Mouse (Mus musculus) intestine, embryonic 14.5 days (tissue): ENCODE measurements around the gene Lnx1. TPM values are rescaled to one million over a fixed set of nuclear protein-coding genes. Genes with fewer than 3 reads are reported as not detected.

ENCODE experiments used
- ATAC-seq: fragments of 200-750 bp; cut with Nextera tagmentation; replicated peaks from 2 replicates; pipeline ENCODE4 v1.8.0; 2017; ENCODE audit warnings: low read depth, moderate number of reproducible peaks, moderate TSS enrichment, moderate library complexity; ENCODE audit not compliant: low FRiP score, low TSS enrichment
- DNase-seq: peaks from one replicate; pipeline ENCODE4 v3.0.0-alpha.2; 2018; ENCODE audit warnings: low spot score
- H3K27ac ChIP-seq: fragments of 300-500 bp; sonication (generic); 2 replicates; pipeline ENCODE4 v1.5.1; 2014; ENCODE audit warnings: low read depth, mild to moderate bottlenecking, control low read depth
- H3K27me3 ChIP-seq: fragments of 300-500 bp; sonication (generic); replicated peaks from 2 replicates; pipeline ENCODE4 v1.6.1; 2014; ENCODE audit warnings: low read length, control low read depth; ENCODE audit not compliant: control insufficient read depth, insufficient read depth
- H3K36me3 ChIP-seq: fragments of 300-500 bp; sonication (generic); 2 replicates; pipeline ENCODE4 v1.6.1; 2014; ENCODE audit warnings: low read length, control low read depth; ENCODE audit not compliant: control insufficient read depth, insufficient read depth
- H3K4me1 ChIP-seq: fragments of 300-500 bp; sonication (generic); replicated peaks from 2 replicates; pipeline ENCODE4 v1.6.1; 2014; ENCODE audit warnings: low read length, control low read depth, mixed read lengths; ENCODE audit not compliant: control insufficient read depth, insufficient read depth
- H3K4me2 ChIP-seq: fragments of 300-500 bp; sonication (generic); 2 replicates; pipeline ENCODE4 v1.6.1; 2014; ENCODE audit warnings: low read length
- H3K4me3 ChIP-seq: fragments of 300-500 bp; sonication (generic); 2 replicates; pipeline ENCODE4 v1.5.1; 2014; ENCODE audit warnings: low read depth, low read length, control low read depth, mixed read lengths
- H3K9ac ChIP-seq: fragments of 300-500 bp; sonication (generic); 2 replicates; pipeline ENCODE4 v1.6.1; 2014; ENCODE audit warnings: mild to moderate bottlenecking, low read length
- H3K9me3 ChIP-seq: fragments of 300-500 bp; sonication (generic); 2 replicates; pipeline ENCODE4 v1.6.1; 2016; ENCODE audit warnings: low read length, control low read depth; ENCODE audit not compliant: control insufficient read depth
- WGBS: fragments of 180-500 bp; shearing (Covaris S2); extraction: QIAGEN DNeasy Blood & Tissue Kit; methylation state at CpG from one replicate; pipeline ENCODE4 v1.1.7; 2014; 5-methylcytosine and 5-hydroxymethylcytosine counted together
- polyA plus RNA-seq: library from polyadenylated mRNA; unstranded; fragments of >200 nt; fragmentation: Nextera tagmentation; extraction: Ambion mirVana; gene quantifications from 2 replicates; pipeline ENCODE4 v1.2.1, GENCODE M21; 2014

The Lnx1 gene
- polyA plus RNA-seq, 1 experiment from 2014 or later: 5.2 TPM

GRCm38 (mm10) chr5:74672556-74672955 lies 30.2 kb downstream of the Lnx1 start:
- H3K4me2 ChIP-seq: no peak overlapping the region
- H3K9me3 ChIP-seq: no peaks in the 10 kb centered on the region
- no peak overlapping the region for H3K27ac ChIP-seq
- H3K4me3 ChIP-seq: no peak overlapping the region
- no peak for DNase-seq
- no peak for ATAC-seq
- H3K36me3 ChIP-seq: no peaks in the 10 kb centered on the region
- H3K4me1 ChIP-seq: no peaks in the 10 kb centered on the region; the same call in 1 of the 2 replicates
- 89% methylated on average over 5 of the region's 5 CpGs for WGBS
- H3K27me3 ChIP-seq: no peaks in the 10 kb centered on the region
- no peak overlapping the region for H3K9ac ChIP-seq

- Histone ChIP-seq H3K9me3 (no peaks in the 10 kb centered on the region), H3K27ac (no peak overlapping the region), H3K4me3 (no peak overlapping the region), H3K27me3 (no peaks in the 10 kb centered on the region), H3K4me1 (peaks cover 5% of the 10 kb centered on the region), H3K9ac (no peak overlapping the region), H3K36me3 (no peaks in the 10 kb centered on the region), H3K4me2 (no peak overlapping the region)
- DNase-seq: no peak
- 83% methylated on average over 3 of the region's 3 CpGs for WGBS
- ATAC-seq: no peak
These were observed 31.8 kb downstream of the Lnx1 start for GRCm38 (mm10) chr5:74670877-74671276.

- WGBS: 73% methylated on average over 6 of the region's 6 CpGs
These were observed 32.8 kb downstream of the Lnx1 start for GRCm38 (mm10) chr5:74669925-74670324.

GRCm38 (mm10) chr5:74668956-74669355 lies 33.8 kb downstream of the Lnx1 start:
- Histone ChIP-seq H3K4me2 (no peak overlapping the region), H3K36me3 (no peaks in the 10 kb centered on the region), H3K9ac (no peak overlapping the region), H3K27ac (no peak overlapping the region), H3K27me3 (no peaks in the 10 kb centered on the region), H3K4me3 (no peak overlapping the region), H3K4me1 (peaks cover 5% of the 10 kb centered on the region), H3K9me3 (no peaks in the 10 kb centered on the region)
- WGBS: 59% methylated on average over 6 of the region's 6 CpGs
- DNase-seq (no peak), ATAC-seq (no peak)

More at GRCm38 (mm10) chr5:74669925-74670324, 32.8 kb downstream of the Lnx1 start:
- ATAC-seq: no peak
- Histone ChIP-seq H3K27me3 (no peaks in the 10 kb centered on the region), H3K4me2 (no peak overlapping the region), H3K9me3 (no peaks in the 10 kb centered on the region), H3K4me1 (peaks cover 5% of the 10 kb centered on the region), H3K36me3 (no peaks in the 10 kb centered on the region), H3K4me3 (no peak overlapping the region), H3K27ac (no peak overlapping the region), H3K9ac (no peak overlapping the region)
- no peak for DNase-seq

- Histone ChIP-seq H3K9ac (no peak overlapping the region), H3K27me3 (no peaks in the 10 kb centered on the region), H3K36me3 (no peaks in the 10 kb centered on the region), H3K4me3 (no peak overlapping the region), H3K27ac (no peak overlapping the region), H3K4me2 (no peak overlapping the region), H3K9me3 (no peaks in the 10 kb centered on the region), H3K4me1 (peaks cover 5% of the 10 kb centered on the region; the same call in 1 of the 2 replicates)
- ATAC-seq (no peak), DNase-seq (no peak)
- 37% methylated on average over 1 of the region's 1 CpGs for WGBS
These were observed 40.1 kb downstream of the Lnx1 start for GRCm38 (mm10) chr5:74662618-74663017.

- no peaks in the 10 kb centered on the region for H3K9me3 ChIP-seq
- no peaks in the 10 kb centered on the region for H3K27me3 ChIP-seq
- no peaks in the 10 kb centered on the region for H3K36me3 ChIP-seq
- H3K4me2 ChIP-seq: no peak overlapping the region
- DNase-seq (no peak), ATAC-seq (no peak)
- no peak overlapping the region for H3K4me3 ChIP-seq
- 50% methylated on average over 4 of the region's 4 CpGs for WGBS
- H3K27ac ChIP-seq: no peak overlapping the region
- H3K9ac ChIP-seq: no peak overlapping the region
- H3K4me1 ChIP-seq: peaks cover 5% of the 10 kb centered on the region; the same call in 1 of the 2 replicates
These were observed 40.8 kb downstream of the Lnx1 start for GRCm38 (mm10) chr5:74661734-74662560.

- ATAC-seq (no peak), DNase-seq (no peak)
- WGBS: 59% methylated on average over 4 of the region's 4 CpGs
- no peak overlapping the region for H3K27ac ChIP-seq
- no peaks in the 10 kb centered on the region for H3K36me3 ChIP-seq
- no peaks in the 10 kb centered on the region for H3K4me1 ChIP-seq
- H3K9ac ChIP-seq: no peak overlapping the region
- H3K27me3 ChIP-seq: no peaks in the 10 kb centered on the region
- no peak overlapping the region for H3K4me2 ChIP-seq
- no peaks in the 10 kb centered on the region for H3K9me3 ChIP-seq
- no peak overlapping the region for H3K4me3 ChIP-seq
These were observed 42.9 kb downstream of the Lnx1 start for GRCm38 (mm10) chr5:74659856-74660255.

- WGBS: 89% methylated on average over 5 of the region's 5 CpGs
- Histone ChIP-seq H3K36me3 (no peaks in the 10 kb centered on the region), H3K9ac (no peak overlapping the region), H3K4me2 (no peak overlapping the region), H3K27me3 (no peaks in the 10 kb centered on the region), H3K27ac (no peak overlapping the region), H3K9me3 (no peaks in the 10 kb centered on the region), H3K4me3 (no peak overlapping the region), H3K4me1 (no peaks in the 10 kb centered on the region)
- ATAC-seq (no peak), DNase-seq (no peak)
These were observed 43.4 kb downstream of the Lnx1 start for GRCm38 (mm10) chr5:74659281-74659680.

GRCm38 (mm10) chr5:74657930-74658329 lies 44.8 kb downstream of the Lnx1 start:
- Histone ChIP-seq H3K9me3 (no peaks in the 10 kb centered on the region), H3K4me2 (no peak overlapping the region), H3K36me3 (no peaks in the 10 kb centered on the region), H3K9ac (no peak overlapping the region), H3K4me3 (no peak overlapping the region), H3K27ac (no peak overlapping the region), H3K4me1 (no peaks in the 10 kb centered on the region), H3K27me3 (no peaks in the 10 kb centered on the region)
- 83% methylated on average over 6 of the region's 6 CpGs for WGBS
- ATAC-seq (no peak), DNase-seq (no peak)
